Mouse (Mus musculus): ENCODE measurements around the gene Ube2g2.
A peak's percentile ranks its signal among the peaks of the same experiment; 100 is the strongest.

Gene Ube2g2

GRCm38 (mm10) chr10:77622055-77622988 lies at the start of gene Ube2g2:
TSS of gene Ube2g2 (plus strand) at chr10:77622275.
- DNase-seq, result peak; percentile 96 to 97

GRCm38 (mm10) chr10:77573162-77573561 lies 48.9 kb upstream of the Ube2g2 start:
- DNase-seq, result no peak

- DNase-seq, result no peak
Measured at GRCm38 (mm10) chr10:77580027-77580920, 41.8 kb upstream of the Ube2g2 start.

- DNase-seq, result no peak
Measured at GRCm38 (mm10) chr10:77581023-77581407, 41.1 kb upstream of the Ube2g2 start.

GRCm38 (mm10) chr10:77581408-77582284 lies 40.4 kb upstream of the Ube2g2 start, which contains the start of gene Pttg1ip:
TSS of gene Pttg1ip (plus strand) at chr10:77581720.
- DNase-seq, result peak; percentile 96 to 97

GRCm38 (mm10) chr10:77582285-77582618 lies 39.8 kb upstream of the Ube2g2 start:
- DNase-seq, result no peak

GRCm38 (mm10) chr10:77583795-77584422 lies 38.2 kb upstream of the Ube2g2 start:
- no peak for DNase-seq

- no peak for DNase-seq
Measured at GRCm38 (mm10) chr10:77586637-77587036, 35.4 kb upstream of the Ube2g2 start.

- DNase-seq, result no peak
Measured at GRCm38 (mm10) chr10:77587091-77587775, 34.8 kb upstream of the Ube2g2 start.

- no peak for DNase-seq
Measured at GRCm38 (mm10) chr10:77588036-77588435, 34.0 kb upstream of the Ube2g2 start.

GRCm38 (mm10) chr10:77589117-77589516 lies 33.0 kb upstream of the Ube2g2 start:
- no peak for DNase-seq

GRCm38 (mm10) chr10:77589749-77590148 lies 32.3 kb upstream of the Ube2g2 start:
- no peak for DNase-seq

- DNase-seq, result peak; percentile 57 to 75
Measured at GRCm38 (mm10) chr10:77590812-77591211, 31.3 kb upstream of the Ube2g2 start.

- no peak for DNase-seq
Measured at GRCm38 (mm10) chr10:77591546-77591945, 30.5 kb upstream of the Ube2g2 start.

- DNase-seq, result no peak
Measured at GRCm38 (mm10) chr10:77596060-77596459, 26.0 kb upstream of the Ube2g2 start.

GRCm38 (mm10) chr10:77603021-77603420 lies 19.1 kb upstream of the Ube2g2 start:
- no peak for DNase-seq

- DNase-seq, result peak in 1 of 2 experiments; percentile 51
Measured at GRCm38 (mm10) chr10:77604111-77604510, 18.0 kb upstream of the Ube2g2 start.

GRCm38 (mm10) chr10:77604958-77605357 lies 17.1 kb upstream of the Ube2g2 start:
- peak in 1 of 2 experiments; percentile 49 for DNase-seq

GRCm38 (mm10) chr10:77605368-77605767 lies 16.7 kb upstream of the Ube2g2 start:
- peak; percentile 52 to 59 for DNase-seq

GRCm38 (mm10) chr10:77605908-77606826 lies 15.9 kb upstream of the Ube2g2 start, which contains the start of the genes Sumo3 and Gm49325:
TSS of gene Sumo3 (plus strand) at chr10:77606097.
TSS of gene Gm49325 (plus strand) at chr10:77606197.
- DNase-seq, result peak; percentile 97

Data from cerebellum, postnatal 14 days (tissue).